Mouse (Mus musculus) embryonic fibroblast, embryonic 13.5 days (primary cell): ENCODE measurements around the gene Dst.

Experiments used
- CTCF ChIP-seq: IDR thresholded peaks from 2 replicates; pipeline ENCODE4 v1.5.1; 2011; ENCODE audit warnings: mild to moderate bottlenecking, control low read depth, low read length, moderate library complexity, borderline replicate concordance; ENCODE audit not compliant: insufficient read depth
- POLR2A ChIP-seq: IDR thresholded peaks from 2 replicates; pipeline ENCODE4 v1.6.1; 2011; ENCODE audit warnings: low read depth, mild to moderate bottlenecking, control low read depth, low read length, moderate library complexity

DNA sequence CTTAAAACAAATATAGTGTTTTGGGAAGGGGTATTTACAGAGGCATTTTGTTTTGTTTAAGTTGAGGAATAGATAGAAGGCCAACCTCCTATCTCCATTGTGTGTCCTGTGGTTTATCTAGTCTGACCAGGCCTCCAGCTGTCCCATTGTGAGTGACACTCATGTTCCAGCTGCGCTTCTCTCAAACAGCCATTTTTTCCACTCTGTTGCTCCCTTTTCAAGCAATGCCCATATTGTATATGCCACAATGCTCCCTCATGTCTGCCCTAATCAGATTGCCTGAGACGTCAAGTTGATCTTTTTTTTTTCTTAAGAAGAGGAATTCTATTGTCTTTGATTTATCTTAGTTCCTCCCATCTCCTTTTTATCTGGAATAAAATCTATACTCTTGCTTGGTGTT lies 308.4 kb downstream of the Dst start:
- TF ChIP-seq CTCF (no peak), POLR2A (no peak)
